Mouse (Mus musculus): ENCODE measurements around the gene Trnau1ap.

DNA sequence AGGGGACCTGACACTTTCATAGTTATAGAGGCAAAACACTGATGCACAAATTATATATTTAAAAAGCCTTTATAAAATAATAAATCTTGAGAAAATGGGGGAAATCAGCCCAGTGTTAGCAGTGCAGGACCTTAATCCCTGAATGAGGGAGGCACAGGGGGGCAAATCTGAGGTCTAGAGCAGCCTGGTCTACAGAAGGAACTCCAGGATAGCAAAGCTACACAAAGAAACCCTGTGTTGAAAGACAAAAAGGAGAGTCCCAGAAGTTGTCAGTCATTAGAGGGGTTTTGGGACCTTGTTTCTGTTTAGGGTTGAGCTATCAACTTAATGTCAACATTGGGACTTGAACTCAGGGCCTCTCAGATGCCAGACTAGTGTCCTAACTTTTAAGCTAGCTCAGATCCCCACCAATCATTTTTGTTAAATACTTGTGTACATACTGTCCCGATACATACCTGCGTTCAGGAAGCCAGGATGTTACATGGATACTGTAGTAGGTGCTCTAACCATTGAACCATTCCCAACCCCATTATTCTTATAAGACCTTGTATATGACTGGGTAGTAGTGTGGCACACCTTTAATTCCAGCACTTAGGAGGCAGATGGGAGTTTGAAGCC is 20.9 kb upstream of the Trnau1ap start:
- no peak; the same call in 1 of the 2 replicates for TF ChIP-seq CTCF (conservative IDR thresholded peaks at IDR 0.05; ENCODE audit: low read length)
- no peak for TF ChIP-seq POU5F1 (IDR thresholded peaks at IDR 0.05; ENCODE audit: borderline replicate concordance, low read length)

Data from E14TG2a.4 (cell line).